Mouse (Mus musculus): Measurements from ENCODE around the gene Erv3. TPM values are rescaled to one million over a fixed set of nuclear protein-coding genes. Genes with fewer than 3 reads are reported as not detected.
"Not testable (repeated sequence)": the region's sequence is repeated elsewhere in the genome, so short reads cannot be mapped to it uniquely, and the experiment has no call there.

Erv3 gene
- polyA plus RNA-seq, 1 experiment from 2014 or later = not detected

DNA sequence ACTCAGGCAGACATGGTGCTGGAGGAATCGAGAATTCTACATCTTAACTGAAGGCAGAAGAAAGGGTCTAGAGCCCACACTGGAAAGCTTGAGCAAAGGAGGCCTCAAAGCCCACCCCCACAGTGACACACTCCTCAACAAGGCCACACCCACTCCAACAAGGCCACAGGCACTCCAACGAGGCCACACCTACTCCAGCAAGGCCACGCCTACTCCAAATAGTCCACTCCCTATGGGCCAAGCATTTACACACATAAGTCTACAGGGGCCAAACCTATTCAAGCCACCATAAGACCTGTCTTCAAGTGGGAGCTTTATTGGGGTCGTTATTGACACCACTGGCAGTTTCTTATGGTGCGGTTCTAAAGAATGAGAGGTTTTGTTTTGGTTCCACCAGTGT is 17.0 kb downstream of the Erv3 start:
- H3K27me3 ChIP-seq (ENCODE audit: control insufficient read depth, insufficient read depth, low read length) = no peaks in the 10 kb centered on the region
- H3K4me3 ChIP-seq (ENCODE audit: low read depth, low read length) = no peak overlapping the region
- H3K9me3 ChIP-seq (ENCODE audit: control insufficient read depth, low read length) = no peaks in the 10 kb centered on the region
- DNase-seq (ENCODE audit: low spot score) (no peak), ATAC-seq (ENCODE audit: insufficient number of reproducible peaks, low FRiP score, low TSS enrichment, low read depth) (no peak)
- no peak overlapping the region for H3K27ac ChIP-seq (replicated peaks; ENCODE audit: low read depth, low read length)
- no peak overlapping the region for H3K9ac ChIP-seq (ENCODE audit: low read length)
- no peaks in the 10 kb centered on the region for H3K36me3 ChIP-seq (ENCODE audit: control insufficient read depth, insufficient read depth, low read length)
- H3K4me2 ChIP-seq (ENCODE audit: low read depth, severe bottlenecking) = no peak overlapping the region
- WGBS = 75% methylated on average over 5 of the region's 5 CpGs
- H3K4me1 ChIP-seq (ENCODE audit: control insufficient read depth, insufficient read depth, low read length) = no peaks in the 10 kb centered on the region

DNA sequence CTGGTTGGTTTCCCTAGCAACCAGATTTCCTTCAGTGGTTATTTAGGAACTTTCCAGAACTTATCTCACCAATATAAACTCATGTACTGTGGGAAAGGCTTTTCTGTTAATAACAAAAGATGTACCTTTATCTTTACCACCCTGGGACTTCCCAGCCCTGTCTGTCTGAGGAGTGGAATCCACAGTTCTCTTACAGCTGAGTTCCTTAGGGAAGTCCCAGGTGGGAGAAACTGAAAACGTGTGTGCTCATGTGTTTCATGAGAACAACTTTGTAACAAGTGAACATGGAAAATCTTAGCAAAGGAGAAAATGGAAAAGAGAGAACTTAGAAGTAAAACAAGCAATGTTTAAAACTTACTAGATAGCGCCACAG is 18.2 kb downstream of the Erv3 start:
- Histone ChIP-seq H3K4me3 (ENCODE audit: low read depth, low read length) (no peak overlapping the region), H3K4me2 (ENCODE audit: low read depth, severe bottlenecking) (no peak overlapping the region), H3K36me3 (ENCODE audit: control insufficient read depth, insufficient read depth, low read length) (no peaks in the 10 kb centered on the region), H3K4me1 (ENCODE audit: control insufficient read depth, insufficient read depth, low read length) (no peaks in the 10 kb centered on the region), H3K27ac (replicated peaks; ENCODE audit: low read depth, low read length) (no peak overlapping the region), H3K9ac (ENCODE audit: low read length) (no peak overlapping the region), H3K9me3 (ENCODE audit: control insufficient read depth, low read length) (no peaks in the 10 kb centered on the region), H3K27me3 (ENCODE audit: control insufficient read depth, insufficient read depth, low read length) (no peaks in the 10 kb centered on the region)
- WGBS = 70% methylated on average over 2 of the region's 2 CpGs
- no peak for DNase-seq (ENCODE audit: low spot score)
- ATAC-seq (ENCODE audit: insufficient number of reproducible peaks, low FRiP score, low TSS enrichment, low read depth) = no peak

DNA sequence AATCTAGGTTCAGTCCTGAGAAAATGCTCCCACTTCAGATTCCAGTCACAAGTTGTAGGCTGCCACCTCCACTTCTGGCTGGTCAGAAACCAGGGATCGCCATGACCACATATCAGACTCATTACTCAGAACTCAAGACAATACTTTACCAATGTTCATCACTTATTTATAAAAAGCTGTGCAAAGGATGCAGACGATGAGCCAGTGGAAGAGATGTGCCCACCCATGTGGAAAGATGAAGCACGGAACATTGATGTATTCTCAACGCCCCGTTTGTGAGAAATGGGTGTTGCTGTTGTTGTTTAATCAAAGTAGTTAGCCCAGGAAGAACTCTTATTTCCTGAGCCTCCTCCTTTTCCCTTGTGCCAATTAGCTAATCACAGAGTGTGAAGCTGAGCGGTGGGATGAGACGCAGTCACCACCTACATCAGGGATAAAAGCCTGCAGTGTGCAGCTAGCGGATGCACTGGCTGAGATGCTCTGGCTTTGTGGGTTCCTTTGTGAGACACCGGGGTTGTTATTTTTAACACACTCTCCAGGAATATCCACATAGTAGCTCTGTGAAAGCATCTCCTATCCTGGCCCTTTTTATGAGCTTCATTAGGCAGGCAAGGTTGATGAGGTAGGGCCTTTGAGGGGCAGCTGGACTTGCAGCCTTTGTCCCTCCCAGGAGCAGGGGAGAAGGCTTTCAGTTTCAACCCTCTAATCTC is 18.8 kb downstream of the Erv3 start:
- Histone ChIP-seq H3K9me3 (ENCODE audit: control insufficient read depth, low read length) (no peaks in the 10 kb centered on the region), H3K36me3 (ENCODE audit: control insufficient read depth, insufficient read depth, low read length) (no peaks in the 10 kb centered on the region), H3K4me1 (ENCODE audit: control insufficient read depth, insufficient read depth, low read length) (no peaks in the 10 kb centered on the region), H3K27ac (replicated peaks; ENCODE audit: low read depth, low read length) (no peak overlapping the region), H3K27me3 (ENCODE audit: control insufficient read depth, insufficient read depth, low read length) (no peaks in the 10 kb centered on the region), H3K4me2 (ENCODE audit: low read depth, severe bottlenecking) (no peak overlapping the region), H3K9ac (ENCODE audit: low read length) (no peak overlapping the region), H3K4me3 (ENCODE audit: low read depth, low read length) (no peak overlapping the region)
- DNase-seq (ENCODE audit: low spot score) (no peak), ATAC-seq (ENCODE audit: insufficient number of reproducible peaks, low FRiP score, low TSS enrichment, low read depth) (no peak)
- WGBS = 54% methylated on average over 9 of the region's 9 CpGs

DNA sequence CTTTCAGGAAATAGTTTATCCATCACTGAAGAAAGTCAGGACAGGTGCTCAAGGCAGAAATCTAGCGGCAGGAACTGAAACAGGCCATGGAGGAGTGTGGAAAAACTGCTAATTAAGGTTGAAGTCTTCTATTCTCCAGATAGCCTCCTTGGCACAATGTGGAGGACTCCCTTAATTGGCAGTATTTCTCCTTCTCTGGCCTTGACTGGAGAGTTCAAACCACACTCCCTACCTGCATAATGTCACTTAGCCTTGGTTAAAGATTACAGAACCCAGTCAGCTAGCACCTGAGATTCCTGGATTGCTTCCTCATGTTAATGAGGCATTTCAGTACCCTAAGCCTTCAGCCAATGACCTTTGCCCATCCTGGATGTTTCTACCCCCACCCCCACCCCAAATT is 25.3 kb downstream of the Erv3 start:
- Histone ChIP-seq H3K27me3 (ENCODE audit: control insufficient read depth, insufficient read depth, low read length) (no peaks in the 10 kb centered on the region), H3K9ac (ENCODE audit: low read length) (no peak overlapping the region), H3K4me3 (ENCODE audit: low read depth, low read length) (no peak overlapping the region), H3K9me3 (ENCODE audit: control insufficient read depth, low read length) (peaks cover 2% of the 10 kb centered on the region; the same call in 1 of the 2 replicates), H3K4me1 (ENCODE audit: control insufficient read depth, insufficient read depth, low read length) (no peaks in the 10 kb centered on the region), H3K27ac (replicated peaks; ENCODE audit: low read depth, low read length) (no peak overlapping the region), H3K36me3 (ENCODE audit: control insufficient read depth, insufficient read depth, low read length) (no peaks in the 10 kb centered on the region), H3K4me2 (ENCODE audit: low read depth, severe bottlenecking) (no peak overlapping the region)
- DNase-seq (ENCODE audit: low spot score) = no peak
- WGBS = 97% methylated on average over 1 of the region's 1 CpGs
- ATAC-seq (ENCODE audit: insufficient number of reproducible peaks, low FRiP score, low TSS enrichment, low read depth) = no peak

DNA sequence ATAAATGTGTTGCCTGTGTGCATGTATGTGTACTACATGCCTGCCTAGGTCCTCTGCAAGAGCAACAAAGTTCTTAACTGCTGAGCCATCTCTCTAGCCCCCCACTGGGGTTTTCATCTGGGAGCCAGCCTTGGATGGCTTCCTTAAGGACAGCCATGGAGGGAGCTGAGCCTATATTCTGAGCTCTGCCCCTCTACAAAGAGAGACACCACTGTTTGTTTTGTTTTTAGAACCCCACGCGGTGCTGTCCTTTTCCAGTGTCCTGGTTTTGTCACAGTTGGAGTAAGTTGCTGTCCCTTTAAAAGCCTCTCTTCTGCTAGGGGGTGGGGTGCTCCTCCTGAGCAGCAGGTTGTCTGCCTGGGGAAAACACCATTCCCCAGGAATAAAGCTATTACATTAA is 27.7 kb downstream of the Erv3 start:
- WGBS = 42% methylated on average over 2 of the region's 2 CpGs
- no peak for DNase-seq (ENCODE audit: low spot score)
- Histone ChIP-seq H3K9ac (ENCODE audit: low read length) (no peak overlapping the region), H3K9me3 (ENCODE audit: control insufficient read depth, low read length) (peaks cover 2% of the 10 kb centered on the region; the same call in 1 of the 2 replicates), H3K36me3 (ENCODE audit: control insufficient read depth, insufficient read depth, low read length) (no peaks in the 10 kb centered on the region), H3K27me3 (ENCODE audit: control insufficient read depth, insufficient read depth, low read length) (no peaks in the 10 kb centered on the region), H3K4me1 (ENCODE audit: control insufficient read depth, insufficient read depth, low read length) (no peaks in the 10 kb centered on the region), H3K4me3 (ENCODE audit: low read depth, low read length) (no peak overlapping the region), H3K27ac (replicated peaks; ENCODE audit: low read depth, low read length) (no peak overlapping the region), H3K4me2 (ENCODE audit: low read depth, severe bottlenecking) (no peak overlapping the region)
- no peak for ATAC-seq (ENCODE audit: insufficient number of reproducible peaks, low FRiP score, low TSS enrichment, low read depth)

DNA sequence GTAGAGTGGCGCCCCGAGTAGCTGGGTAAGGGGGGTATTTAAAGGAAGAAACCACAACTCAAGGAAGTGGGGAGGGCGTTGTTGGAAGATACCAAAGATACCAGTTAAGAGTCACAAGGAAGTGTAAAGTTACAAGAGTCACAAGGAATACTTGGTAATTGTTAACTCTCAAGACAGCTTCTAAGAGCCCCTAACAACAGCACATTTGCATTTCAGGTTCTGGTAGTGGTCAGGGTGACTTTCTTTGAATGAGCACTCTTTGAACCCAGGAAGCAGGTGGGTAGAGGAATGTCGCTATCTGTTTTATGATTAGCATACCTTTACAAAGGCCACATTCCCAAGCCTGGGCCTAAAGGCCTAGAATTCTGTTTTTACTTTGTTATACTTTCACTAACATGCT is 28.6 kb downstream of the Erv3 start:
- H3K36me3 ChIP-seq (ENCODE audit: control insufficient read depth, insufficient read depth, low read length); DNase-seq (ENCODE audit: low spot score); ATAC-seq (ENCODE audit: insufficient number of reproducible peaks, low FRiP score, low TSS enrichment, low read depth); H3K27me3 ChIP-seq (ENCODE audit: control insufficient read depth, insufficient read depth, low read length); H3K9me3 ChIP-seq (ENCODE audit: control insufficient read depth, low read length); H3K27ac ChIP-seq (replicated peaks; ENCODE audit: low read depth, low read length); H3K4me3 ChIP-seq (ENCODE audit: low read depth, low read length); H3K9ac ChIP-seq (ENCODE audit: low read length); H3K4me2 ChIP-seq (ENCODE audit: low read depth, severe bottlenecking); H3K4me1 ChIP-seq (ENCODE audit: control insufficient read depth, insufficient read depth, low read length): not testable (repeated sequence)
- WGBS = 75% methylated on average over 4 of the region's 4 CpGs

DNA sequence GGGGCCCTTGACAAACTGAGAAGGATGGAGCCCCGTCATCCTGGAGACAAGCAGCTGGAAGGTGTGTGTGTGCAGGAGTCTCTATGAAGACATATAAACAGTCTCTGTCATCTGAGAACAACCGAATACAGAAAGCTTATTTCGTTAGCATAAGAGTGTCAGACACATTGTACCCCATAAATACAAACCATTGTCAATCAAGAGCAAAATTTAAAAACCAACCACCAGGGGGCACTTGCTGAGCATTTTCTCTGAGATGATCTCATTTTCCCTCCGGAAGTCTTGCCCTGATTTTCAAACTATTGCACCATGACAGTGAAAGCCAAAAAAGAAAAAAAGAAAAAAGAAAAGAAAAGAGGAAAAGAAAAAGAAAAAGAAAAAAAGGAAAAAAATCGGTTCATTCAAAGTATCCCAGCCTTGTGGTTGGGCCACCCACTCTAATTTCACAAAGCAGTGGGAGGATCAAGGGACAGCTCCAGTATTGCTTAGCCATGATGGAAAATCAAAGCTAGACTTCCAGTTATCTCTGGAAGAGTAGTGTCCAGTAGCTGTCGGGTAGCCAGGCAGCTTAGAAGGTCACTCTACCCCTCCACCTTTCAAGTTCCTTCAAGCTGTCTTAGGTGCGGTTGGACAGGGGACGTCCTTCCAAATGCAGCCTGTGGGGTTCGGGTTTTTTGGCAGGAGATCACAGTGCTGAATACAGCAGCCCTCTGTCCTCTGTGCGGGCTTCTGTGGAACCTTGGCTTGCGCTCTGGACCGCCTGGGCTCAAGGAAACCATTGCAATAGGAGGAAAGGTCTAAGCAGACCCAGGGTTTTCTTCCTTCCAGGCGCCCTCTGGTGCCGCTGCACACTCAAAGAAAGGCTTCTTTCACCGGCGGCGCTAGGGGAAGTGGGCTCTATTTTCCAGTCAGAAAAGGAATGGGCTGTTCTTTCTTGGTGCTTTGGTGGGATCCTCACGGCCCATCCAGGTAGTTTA is 31.3 kb downstream of the Erv3 start:
- no peaks in the 10 kb centered on the region for H3K36me3 ChIP-seq (ENCODE audit: control insufficient read depth, insufficient read depth, low read length)
- ATAC-seq (ENCODE audit: insufficient number of reproducible peaks, low FRiP score, low TSS enrichment, low read depth) (no peak), DNase-seq (ENCODE audit: low spot score) (no peak)
- no peaks in the 10 kb centered on the region for H3K27me3 ChIP-seq (ENCODE audit: control insufficient read depth, insufficient read depth, low read length)
- 0 out of 2 replicates have a peak overlapping the region, but pooled peaks have one; percentile 12 for H3K4me2 ChIP-seq (ENCODE audit: low read depth, severe bottlenecking)
- H3K27ac ChIP-seq (replicated peaks; ENCODE audit: low read depth, low read length) = no peak overlapping the region
- WGBS = 49% methylated on average over 18 of the region's 18 CpGs
- 0 out of 2 replicates have a peak, but pooled peaks cover 1% of the 10 kb centered on the region for H3K9me3 ChIP-seq (ENCODE audit: control insufficient read depth, low read length)
- H3K9ac ChIP-seq (ENCODE audit: low read length) = no peak overlapping the region
- no peak overlapping the region for H3K4me3 ChIP-seq (ENCODE audit: low read depth, low read length)
- no peaks in the 10 kb centered on the region for H3K4me1 ChIP-seq (ENCODE audit: control insufficient read depth, insufficient read depth, low read length)

DNA sequence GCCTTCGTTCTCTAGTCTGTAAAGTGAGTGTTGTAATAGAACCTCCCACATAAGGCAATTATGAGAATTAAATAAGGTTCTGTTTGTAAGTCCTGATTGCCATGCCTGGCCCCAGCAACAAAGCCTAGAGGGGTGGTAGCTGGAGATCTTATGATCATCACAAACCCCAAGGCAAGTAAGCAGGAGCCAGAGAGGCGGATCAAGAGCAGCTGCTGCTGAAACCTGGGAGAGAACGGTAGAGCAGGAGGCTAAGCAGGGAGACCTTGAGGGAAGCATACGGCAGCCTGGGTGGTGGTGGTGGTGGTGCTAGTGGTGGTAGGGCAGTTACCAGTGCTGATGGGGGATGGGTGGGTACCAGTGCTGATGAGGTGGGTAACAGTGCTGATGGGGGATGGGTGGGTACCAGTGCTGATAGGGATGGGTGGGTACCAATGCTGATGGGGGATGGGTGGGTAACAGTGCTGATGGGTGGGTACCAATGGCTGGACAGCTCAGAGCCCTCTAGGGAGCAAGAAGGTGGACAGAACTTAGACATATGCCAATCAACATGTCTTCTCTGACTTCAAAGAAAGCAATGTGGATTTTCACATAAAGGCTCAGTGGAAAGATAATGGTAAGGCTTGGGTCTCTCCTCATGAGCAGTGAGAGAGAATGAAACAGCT is 32.4 kb downstream of the Erv3 start:
- Histone ChIP-seq H3K27ac (replicated peaks; ENCODE audit: low read depth, low read length) (no peak overlapping the region), H3K4me1 (ENCODE audit: control insufficient read depth, insufficient read depth, low read length) (no peaks in the 10 kb centered on the region), H3K4me3 (ENCODE audit: low read depth, low read length) (no peak overlapping the region), H3K4me2 (ENCODE audit: low read depth, severe bottlenecking) (no peak overlapping the region), H3K27me3 (ENCODE audit: control insufficient read depth, insufficient read depth, low read length) (no peaks in the 10 kb centered on the region), H3K9ac (ENCODE audit: low read length) (no peak overlapping the region), H3K36me3 (ENCODE audit: control insufficient read depth, insufficient read depth, low read length) (no peaks in the 10 kb centered on the region), H3K9me3 (ENCODE audit: control insufficient read depth, low read length) (no peaks in the 10 kb centered on the region)
- WGBS = 84% methylated on average over 4 of the region's 4 CpGs
- no peak for DNase-seq (ENCODE audit: low spot score)
- no peak for ATAC-seq (ENCODE audit: insufficient number of reproducible peaks, low FRiP score, low TSS enrichment, low read depth)
